Mouse (Mus musculus): ENCODE data around the gene Wfdc9. TPM values are rescaled to one million over a fixed set of nuclear protein-coding genes. Genes with fewer than 3 reads are reported as not detected.

Wfdc9 gene
- polyA plus RNA-seq, 2 experiments = not detected

- TF ChIP-seq EP300 (IDR thresholded peaks at IDR 0.05; ENCODE audit: low read depth) = no peak
- no peak for TF ChIP-seq CTCF (IDR thresholded peaks at IDR 0.05; ENCODE audit: low read depth)
- Histone ChIP-seq H3K27ac (no peak overlapping the region), H3K4me2 (ENCODE audit: low read depth) (no peak overlapping the region), H3K4me1 (replicated peaks; ENCODE audit: control insufficient read depth in 2 of 2, insufficient read depth in 2 of 2, low read length in 1 of 2) (no peaks in the 10 kb centered on the region), H3K9ac (replicated peaks) (no peak overlapping the region), H3K9me3 (ENCODE audit: control insufficient read depth, low read length) (no peaks in the 10 kb centered on the region), H3K4me3 (ENCODE audit: insufficient read depth in 1 of 2, low read depth in 2 of 2, low read length in 2 of 2) (no peak overlapping the region), H3K36me3 (replicated peaks; ENCODE audit: control insufficient read depth, insufficient read depth, low read depth) (no peaks in the 10 kb centered on the region), H3K27me3 (ENCODE audit: control insufficient read depth, insufficient read depth, low read length) (no peaks in the 10 kb centered on the region)
- no peak for DNase-seq (ENCODE audit: low read depth in 3 of 3, low spot score in 3 of 3)
- 57% methylated on average over 6 of the region's 6 CpGs for WGBS (ENCODE audit: insufficient replicate concordance)
- ATAC-seq (ENCODE audit: insufficient read depth) = no peak
Measured at GRCm38 (mm10) chr2:164608781-164609180, 47.6 kb downstream of the Wfdc9 start.

GRCm38 (mm10) chr2:164604411-164604810 lies 52.0 kb downstream of the Wfdc9 start:
- H3K27ac ChIP-seq = no peak overlapping the region
- no peaks in the 10 kb centered on the region for H3K36me3 ChIP-seq (replicated peaks; ENCODE audit: control insufficient read depth, insufficient read depth, low read depth)
- no peak overlapping the region for H3K9ac ChIP-seq (replicated peaks)
- H3K4me1 ChIP-seq (replicated peaks; ENCODE audit: control insufficient read depth in 2 of 2, insufficient read depth in 2 of 2, low read length in 1 of 2) = no peaks in the 10 kb centered on the region
- H3K9me3 ChIP-seq (ENCODE audit: control insufficient read depth, low read length) = no peaks in the 10 kb centered on the region; the same call in 1 of the 2 replicates
- TF ChIP-seq EP300 (IDR thresholded peaks at IDR 0.05; ENCODE audit: low read depth) = no peak
- no peak for TF ChIP-seq CTCF (IDR thresholded peaks at IDR 0.05; ENCODE audit: low read depth)
- H3K27me3 ChIP-seq (ENCODE audit: control insufficient read depth, insufficient read depth, low read length) = no peaks in the 10 kb centered on the region
- no peak for DNase-seq (ENCODE audit: low read depth in 3 of 3, low spot score in 3 of 3)
- WGBS (ENCODE audit: insufficient replicate concordance) = 67% methylated on average over 8 of the region's 8 CpGs
- no peak for ATAC-seq (ENCODE audit: insufficient read depth)
- H3K4me3 ChIP-seq (ENCODE audit: insufficient read depth in 1 of 2, low read depth in 2 of 2, low read length in 2 of 2) = no peak overlapping the region
- H3K4me2 ChIP-seq (ENCODE audit: low read depth) = no peak overlapping the region

GRCm38 (mm10) chr2:164603482-164603881 lies 52.9 kb downstream of the Wfdc9 start:
- DNase-seq (ENCODE audit: low read depth in 3 of 3, low spot score in 3 of 3) (no peak), ATAC-seq (ENCODE audit: insufficient read depth) (no peak)
- H3K4me3 ChIP-seq (ENCODE audit: insufficient read depth in 1 of 2, low read depth in 2 of 2, low read length in 2 of 2) = no peak overlapping the region
- no peak for TF ChIP-seq EP300 (IDR thresholded peaks at IDR 0.05; ENCODE audit: low read depth)
- TF ChIP-seq CTCF (IDR thresholded peaks at IDR 0.05; ENCODE audit: low read depth) = peak; percentile 27; the same call in 1 of the 2 replicates
- H3K4me2 ChIP-seq (ENCODE audit: low read depth) = no peak overlapping the region
- H3K27me3 ChIP-seq (ENCODE audit: control insufficient read depth, insufficient read depth, low read length) = no peaks in the 10 kb centered on the region
- no peak overlapping the region for H3K27ac ChIP-seq
- WGBS (ENCODE audit: insufficient replicate concordance) = 71% methylated on average over 3 of the region's 3 CpGs
- H3K9me3 ChIP-seq (ENCODE audit: control insufficient read depth, low read length) = no peaks in the 10 kb centered on the region; the same call in 1 of the 2 replicates
- H3K9ac ChIP-seq (replicated peaks) = no peak overlapping the region
- no peaks in the 10 kb centered on the region for H3K4me1 ChIP-seq (replicated peaks; ENCODE audit: control insufficient read depth in 2 of 2, insufficient read depth in 2 of 2, low read length in 1 of 2)
- H3K36me3 ChIP-seq (replicated peaks; ENCODE audit: control insufficient read depth, insufficient read depth, low read depth) = no peaks in the 10 kb centered on the region

DNA sequence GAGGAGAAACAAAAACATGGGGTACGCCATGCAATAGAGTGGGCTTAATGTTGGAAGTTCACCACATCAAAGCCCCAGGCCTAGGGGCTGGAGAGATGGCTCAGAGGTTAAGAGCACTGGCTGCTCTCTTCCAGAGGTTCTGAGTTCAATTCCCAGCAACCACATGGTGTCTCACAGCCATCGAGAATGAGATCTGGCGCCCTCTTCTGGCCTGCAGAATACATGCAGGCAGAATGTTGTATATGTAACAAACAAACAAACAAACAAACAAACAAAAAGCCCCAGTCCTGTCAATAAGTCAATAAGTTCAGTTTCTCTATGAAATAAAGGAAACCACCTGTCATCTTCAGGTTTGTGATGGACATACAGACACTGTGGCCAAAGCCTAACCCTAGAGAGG lies 56.2 kb downstream of the Wfdc9 start:
- Histone ChIP-seq H3K9ac (replicated peaks) (no peak overlapping the region), H3K36me3 (replicated peaks; ENCODE audit: control insufficient read depth, insufficient read depth, low read depth) (no peaks in the 10 kb centered on the region), H3K9me3 (ENCODE audit: control insufficient read depth, low read length) (no peaks in the 10 kb centered on the region; the same call in 1 of the 2 replicates), H3K4me1 (replicated peaks; ENCODE audit: control insufficient read depth in 2 of 2, insufficient read depth in 2 of 2, low read length in 1 of 2) (no peaks in the 10 kb centered on the region), H3K4me2 (ENCODE audit: low read depth) (no peak overlapping the region), H3K27ac (no peak overlapping the region), H3K27me3 (ENCODE audit: control insufficient read depth, insufficient read depth, low read length) (no peaks in the 10 kb centered on the region), H3K4me3 (ENCODE audit: insufficient read depth in 1 of 2, low read depth in 2 of 2, low read length in 2 of 2) (no peak overlapping the region)
- WGBS (ENCODE audit: insufficient replicate concordance) = 55% methylated on average over 3 of the region's 3 CpGs
- TF ChIP-seq EP300 (IDR thresholded peaks at IDR 0.05; ENCODE audit: low read depth) = no peak
- peak; percentile 59 for TF ChIP-seq CTCF (IDR thresholded peaks at IDR 0.05; ENCODE audit: low read depth)
- DNase-seq (ENCODE audit: low read depth in 3 of 3, low spot score in 3 of 3) (no peak), ATAC-seq (ENCODE audit: insufficient read depth) (no peak)

Other genes starting within 250 kb of the Wfdc9 start
Only the 30 nearest of the 31 such genes appear.
- 9.7 and 10.8 TPM in 2 replicates for gene Sdc4, start 212.7 kb downstream of the Wfdc9 start, polyA plus RNA-seq (2012; rRNA removed)
- 23.8 and 25.4 TPM in 2 replicates for gene Sdc4, start 212.7 kb downstream of the Wfdc9 start, polyA plus RNA-seq (2014; fragmentation: Nextera tagmentation; extraction: Ambion mirVana)
- gene Sys1, start 199.6 kb downstream of the Wfdc9 start, polyA plus RNA-seq (2012; rRNA removed) = 15.9 and 20.6 TPM in 2 replicates
- 30.7 TPM in 2 replicates for gene Sys1, start 199.6 kb downstream of the Wfdc9 start, polyA plus RNA-seq (2014; fragmentation: Nextera tagmentation; extraction: Ambion mirVana)
- gene Gm20458, start 195.6 kb downstream of the Wfdc9 start, polyA plus RNA-seq (2012; rRNA removed) = 0.13 and 1.7 TPM in 2 replicates
- 1.9 and 5.9 TPM in 2 replicates for gene Gm20458, start 195.6 kb downstream of the Wfdc9 start, polyA plus RNA-seq (2014; fragmentation: Nextera tagmentation; extraction: Ambion mirVana)
- not detected in 2 replicates for gene Trp53tg5, start 182.9 kb downstream of the Wfdc9 start, polyA plus RNA-seq (2012; rRNA removed)
- gene Trp53tg5, start 182.9 kb downstream of the Wfdc9 start, polyA plus RNA-seq (2014; fragmentation: Nextera tagmentation; extraction: Ambion mirVana) = not detected in 2 replicates
- 4.0 and 5.8 TPM in 2 replicates for gene Dbndd2, start 170.5 kb downstream of the Wfdc9 start, polyA plus RNA-seq (2012; rRNA removed)
- 1.4 and 4.0 TPM in 2 replicates for gene Dbndd2, start 170.5 kb downstream of the Wfdc9 start, polyA plus RNA-seq (2014; fragmentation: Nextera tagmentation; extraction: Ambion mirVana)
- 21.7 and 26.5 TPM in 2 replicates for gene Pigt, start 159.1 kb downstream of the Wfdc9 start, polyA plus RNA-seq (2012; rRNA removed)
- 25.6 and 28.5 TPM in 2 replicates for gene Pigt, start 159.1 kb downstream of the Wfdc9 start, polyA plus RNA-seq (2014; fragmentation: Nextera tagmentation; extraction: Ambion mirVana)
- 0.96 and 1.2 TPM in 2 replicates for gene Wfdc2, start 94.2 kb downstream of the Wfdc9 start, polyA plus RNA-seq (2012; rRNA removed)
- gene Wfdc2, start 94.2 kb downstream of the Wfdc9 start, polyA plus RNA-seq (2014; fragmentation: Nextera tagmentation; extraction: Ambion mirVana) = 0.56 and 1.7 TPM in 2 replicates
- not detected in 2 replicates for gene Spint3, start 83.1 kb downstream of the Wfdc9 start, polyA plus RNA-seq (2012; rRNA removed)
- gene Spint3, start 83.1 kb downstream of the Wfdc9 start, polyA plus RNA-seq (2014; fragmentation: Nextera tagmentation; extraction: Ambion mirVana) = not detected in 2 replicates
- 0.06 and 0.11 TPM in 2 replicates for gene Wfdc6a, start 71.1 kb downstream of the Wfdc9 start, polyA plus RNA-seq (2012; rRNA removed)
- 0.19 TPM in 1 of 2 replicates, not detected in the other for gene Wfdc6a, start 71.1 kb downstream of the Wfdc9 start, polyA plus RNA-seq (2014; fragmentation: Nextera tagmentation; extraction: Ambion mirVana)
- not detected in 2 replicates for gene Eppin, start 63.0 kb downstream of the Wfdc9 start, polyA plus RNA-seq (2012; rRNA removed)
- not detected in 2 replicates for gene Eppin, start 63.0 kb downstream of the Wfdc9 start, polyA plus RNA-seq (2014; fragmentation: Nextera tagmentation; extraction: Ambion mirVana)
- gene Wfdc6b, start 43.1 kb downstream of the Wfdc9 start, polyA plus RNA-seq (2012; rRNA removed) = not detected in 2 replicates
- gene Wfdc6b, start 43.1 kb downstream of the Wfdc9 start, polyA plus RNA-seq (2014; fragmentation: Nextera tagmentation; extraction: Ambion mirVana) = not detected in 2 replicates
- not detected in 2 replicates for gene Wfdc8, start 43.0 kb downstream of the Wfdc9 start, polyA plus RNA-seq (2012; rRNA removed)
- gene Wfdc8, start 43.0 kb downstream of the Wfdc9 start, polyA plus RNA-seq (2014; fragmentation: Nextera tagmentation; extraction: Ambion mirVana) = not detected in 2 replicates
- gene Wfdc16, start 17.8 kb downstream of the Wfdc9 start, polyA plus RNA-seq (2012; rRNA removed) = not detected in 2 replicates
- not detected in 2 replicates for gene Wfdc16, start 17.8 kb downstream of the Wfdc9 start, polyA plus RNA-seq (2014; fragmentation: Nextera tagmentation; extraction: Ambion mirVana)
- gene Wfdc10, start 537 bp downstream of the Wfdc9 start, polyA plus RNA-seq (2012; rRNA removed) = not detected in 2 replicates
- not detected in 2 replicates for gene Wfdc10, start 537 bp downstream of the Wfdc9 start, polyA plus RNA-seq (2014; fragmentation: Nextera tagmentation; extraction: Ambion mirVana)
- gene Wfdc11, start 17.5 kb upstream of the Wfdc9 start, polyA plus RNA-seq (2012; rRNA removed) = not detected in 2 replicates
- not detected in 2 replicates for gene Wfdc11, start 17.5 kb upstream of the Wfdc9 start, polyA plus RNA-seq (2014; fragmentation: Nextera tagmentation; extraction: Ambion mirVana)
- gene Wfdc13, start 28.5 kb upstream of the Wfdc9 start, polyA plus RNA-seq (2012; rRNA removed) = not detected in 2 replicates
- gene Wfdc13, start 28.5 kb upstream of the Wfdc9 start, polyA plus RNA-seq (2014; fragmentation: Nextera tagmentation; extraction: Ambion mirVana) = not detected in 2 replicates
- gene Spint4, start 41.9 kb upstream of the Wfdc9 start, polyA plus RNA-seq (2012; rRNA removed) = 0.08 TPM in 1 of 2 replicates, not detected in the other
- gene Spint4, start 41.9 kb upstream of the Wfdc9 start, polyA plus RNA-seq (2014; fragmentation: Nextera tagmentation; extraction: Ambion mirVana) = not detected in 2 replicates
- not detected in 2 replicates for gene Spint5, start 58.7 kb upstream of the Wfdc9 start, polyA plus RNA-seq (2012; rRNA removed)
- not detected in 2 replicates for gene Spint5, start 58.7 kb upstream of the Wfdc9 start, polyA plus RNA-seq (2014; fragmentation: Nextera tagmentation; extraction: Ambion mirVana)
- gene Wfdc3, start 89.3 kb upstream of the Wfdc9 start, polyA plus RNA-seq (2012; rRNA removed) = 1.7 and 1.9 TPM in 2 replicates
- gene Wfdc3, start 89.3 kb upstream of the Wfdc9 start, polyA plus RNA-seq (2014; fragmentation: Nextera tagmentation; extraction: Ambion mirVana) = 1.6 and 2.1 TPM in 2 replicates
- 16.2 and 26.0 TPM in 2 replicates for gene Dnttip1, start 89.4 kb upstream of the Wfdc9 start, polyA plus RNA-seq (2012; rRNA removed)
- gene Dnttip1, start 89.4 kb upstream of the Wfdc9 start, polyA plus RNA-seq (2014; fragmentation: Nextera tagmentation; extraction: Ambion mirVana) = 36.7 and 43.7 TPM in 2 replicates
- 459 and 465 TPM in 2 replicates for gene Ube2c, start 113.3 kb upstream of the Wfdc9 start, polyA plus RNA-seq (2012; rRNA removed)
- 533 and 562 TPM in 2 replicates for gene Ube2c, start 113.3 kb upstream of the Wfdc9 start, polyA plus RNA-seq (2014; fragmentation: Nextera tagmentation; extraction: Ambion mirVana)
- 0.15 and 0.32 TPM in 2 replicates for gene Tnnc2, start 123.4 kb upstream of the Wfdc9 start, polyA plus RNA-seq (2012; rRNA removed)
- 0.44 TPM in 1 of 2 replicates, not detected in the other for gene Tnnc2, start 123.4 kb upstream of the Wfdc9 start, polyA plus RNA-seq (2014; fragmentation: Nextera tagmentation; extraction: Ambion mirVana)
- 2.3 TPM in 2 replicates for gene Snx21, start 129.2 kb upstream of the Wfdc9 start, polyA plus RNA-seq (2012; rRNA removed)
- gene Snx21, start 129.2 kb upstream of the Wfdc9 start, polyA plus RNA-seq (2014; fragmentation: Nextera tagmentation; extraction: Ambion mirVana) = 2.9 and 4.4 TPM in 2 replicates
- 20.6 and 22.1 TPM in 2 replicates for gene Acot8, start 148.3 kb upstream of the Wfdc9 start, polyA plus RNA-seq (2012; rRNA removed)
- 13.5 and 14.7 TPM in 2 replicates for gene Acot8, start 148.3 kb upstream of the Wfdc9 start, polyA plus RNA-seq (2014; fragmentation: Nextera tagmentation; extraction: Ambion mirVana)
- gene Zswim3, start 148.5 kb upstream of the Wfdc9 start, polyA plus RNA-seq (2012; rRNA removed) = 2.2 and 2.4 TPM in 2 replicates
- 3.7 and 4.5 TPM in 2 replicates for gene Zswim3, start 148.5 kb upstream of the Wfdc9 start, polyA plus RNA-seq (2014; fragmentation: Nextera tagmentation; extraction: Ambion mirVana)
- gene Zswim1, start 166.1 kb upstream of the Wfdc9 start, polyA plus RNA-seq (2012; rRNA removed) = 2.0 and 2.6 TPM in 2 replicates
- gene Zswim1, start 166.1 kb upstream of the Wfdc9 start, polyA plus RNA-seq (2014; fragmentation: Nextera tagmentation; extraction: Ambion mirVana) = 3.6 and 4.6 TPM in 2 replicates
- gene Spata25, start 172.0 kb upstream of the Wfdc9 start, polyA plus RNA-seq (2012; rRNA removed) = not detected in 2 replicates
- not detected in 2 replicates for gene Spata25, start 172.0 kb upstream of the Wfdc9 start, polyA plus RNA-seq (2014; fragmentation: Nextera tagmentation; extraction: Ambion mirVana)
- 69.5 and 82.7 TPM in 2 replicates for gene Ctsa, start 176.3 kb upstream of the Wfdc9 start, polyA plus RNA-seq (2012; rRNA removed)
- 59.4 and 60.8 TPM in 2 replicates for gene Ctsa, start 176.3 kb upstream of the Wfdc9 start, polyA plus RNA-seq (2014; fragmentation: Nextera tagmentation; extraction: Ambion mirVana)
- 0.70 and 1.2 TPM in 2 replicates for gene Neurl2, start 176.9 kb upstream of the Wfdc9 start, polyA plus RNA-seq (2012; rRNA removed)
- gene Neurl2, start 176.9 kb upstream of the Wfdc9 start, polyA plus RNA-seq (2014; fragmentation: Nextera tagmentation; extraction: Ambion mirVana) = 1.0 and 1.5 TPM in 2 replicates
- gene Pltp, start 201.1 kb upstream of the Wfdc9 start, polyA plus RNA-seq (2012; rRNA removed) = 8.4 and 9.6 TPM in 2 replicates
- gene Pltp, start 201.1 kb upstream of the Wfdc9 start, polyA plus RNA-seq (2014; fragmentation: Nextera tagmentation; extraction: Ambion mirVana) = 7.6 and 10.0 TPM in 2 replicates

Data from liver, embryonic 14.5 days (tissue).